Mouse (Mus musculus) T-cell, adult 2 months (primary cell): ENCODE data around the gene Grm1.

Source experiments
- DNase-seq: peaks from one replicate; pipeline ENCODE4 v3.0.0; 2022; ENCODE audit warnings: low spot score

Grm1 gene

DNA sequence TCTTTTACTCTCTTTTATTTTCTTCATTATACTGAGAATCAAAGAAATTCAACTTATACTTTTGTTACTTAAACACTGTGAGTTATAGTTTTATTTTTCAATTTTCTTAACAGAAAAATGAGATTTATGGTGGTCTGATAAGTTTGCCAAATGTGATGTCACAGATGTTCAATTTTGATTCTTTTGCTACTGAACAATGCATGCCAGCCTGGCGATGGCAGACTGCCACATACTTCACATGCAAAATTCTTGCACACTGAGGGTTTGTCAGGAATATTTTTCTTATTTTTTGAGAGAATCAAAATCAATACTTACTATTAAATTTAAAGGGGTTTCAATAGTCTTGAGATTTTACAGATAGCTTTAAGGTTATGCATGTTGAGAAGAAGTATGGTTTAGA is 251.0 kb downstream of the Grm1 start:
- DNase-seq, result no peak

DNA sequence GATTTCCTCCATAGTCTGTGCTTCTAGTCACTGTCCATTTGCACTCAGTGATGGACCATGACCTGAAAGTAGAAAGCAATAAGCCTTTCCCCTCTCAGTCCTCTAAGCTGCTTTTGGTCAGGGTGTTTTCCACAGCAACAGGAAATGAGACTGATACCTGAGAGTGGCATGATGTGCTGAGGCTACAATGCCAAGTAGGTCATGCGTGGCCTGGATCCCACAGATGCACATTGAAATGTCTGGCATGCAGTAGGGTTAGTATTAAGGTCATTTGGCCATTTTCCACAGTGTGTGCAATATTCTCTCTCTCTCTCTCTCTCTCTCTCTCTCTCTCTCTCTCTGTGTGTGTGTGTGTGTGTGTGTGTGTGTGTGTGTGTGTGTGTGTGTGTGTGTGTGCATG is 254.8 kb downstream of the Grm1 start:
- no peak for DNase-seq

DNA sequence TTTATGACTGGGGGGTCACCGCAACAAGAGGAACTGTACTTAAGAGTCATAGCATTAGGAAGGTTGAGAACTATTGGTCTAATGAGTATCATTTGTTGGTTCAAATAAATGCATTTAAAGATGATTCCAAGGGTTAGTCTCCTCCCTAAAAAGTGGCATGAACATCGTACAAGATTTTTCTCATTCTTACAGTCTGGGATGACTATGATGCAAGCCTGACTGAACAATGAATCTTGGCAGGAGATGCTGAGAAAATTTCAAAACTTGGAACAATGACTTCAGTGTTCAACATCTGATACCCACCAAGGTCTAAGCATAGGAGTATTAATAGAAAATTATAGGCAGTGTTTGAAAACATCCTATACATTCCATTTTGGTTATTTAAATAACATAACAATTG is 264.1 kb downstream of the Grm1 start:
- DNase-seq, result no peak

DNA sequence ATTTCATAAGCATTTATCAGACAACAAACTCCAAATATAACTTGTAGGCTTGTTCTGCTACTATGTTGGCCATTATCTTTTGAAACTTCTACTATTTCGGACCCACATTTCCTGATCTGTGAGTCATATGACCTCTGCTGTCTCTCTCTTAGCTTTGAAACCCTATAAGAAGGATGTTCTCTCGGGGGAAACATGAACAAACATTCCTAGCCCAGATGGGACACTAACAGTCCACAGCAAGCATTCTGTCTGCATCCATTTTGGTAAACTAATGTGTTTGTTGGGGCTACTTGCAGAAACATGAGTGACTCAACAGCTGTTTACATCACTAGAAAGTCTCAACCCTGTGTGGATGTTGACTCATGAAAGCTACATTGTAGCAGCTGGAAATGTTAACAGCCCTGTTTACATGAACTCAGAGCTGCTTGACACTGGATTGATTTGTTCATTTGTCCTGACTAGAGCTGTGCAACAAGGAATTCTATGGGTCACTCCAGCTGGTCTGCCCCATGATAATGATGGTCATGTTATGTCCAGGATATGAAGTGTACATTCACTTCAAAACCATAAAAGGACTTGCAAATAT is 267.4 kb downstream of the Grm1 start:
- no peak for DNase-seq

DNA sequence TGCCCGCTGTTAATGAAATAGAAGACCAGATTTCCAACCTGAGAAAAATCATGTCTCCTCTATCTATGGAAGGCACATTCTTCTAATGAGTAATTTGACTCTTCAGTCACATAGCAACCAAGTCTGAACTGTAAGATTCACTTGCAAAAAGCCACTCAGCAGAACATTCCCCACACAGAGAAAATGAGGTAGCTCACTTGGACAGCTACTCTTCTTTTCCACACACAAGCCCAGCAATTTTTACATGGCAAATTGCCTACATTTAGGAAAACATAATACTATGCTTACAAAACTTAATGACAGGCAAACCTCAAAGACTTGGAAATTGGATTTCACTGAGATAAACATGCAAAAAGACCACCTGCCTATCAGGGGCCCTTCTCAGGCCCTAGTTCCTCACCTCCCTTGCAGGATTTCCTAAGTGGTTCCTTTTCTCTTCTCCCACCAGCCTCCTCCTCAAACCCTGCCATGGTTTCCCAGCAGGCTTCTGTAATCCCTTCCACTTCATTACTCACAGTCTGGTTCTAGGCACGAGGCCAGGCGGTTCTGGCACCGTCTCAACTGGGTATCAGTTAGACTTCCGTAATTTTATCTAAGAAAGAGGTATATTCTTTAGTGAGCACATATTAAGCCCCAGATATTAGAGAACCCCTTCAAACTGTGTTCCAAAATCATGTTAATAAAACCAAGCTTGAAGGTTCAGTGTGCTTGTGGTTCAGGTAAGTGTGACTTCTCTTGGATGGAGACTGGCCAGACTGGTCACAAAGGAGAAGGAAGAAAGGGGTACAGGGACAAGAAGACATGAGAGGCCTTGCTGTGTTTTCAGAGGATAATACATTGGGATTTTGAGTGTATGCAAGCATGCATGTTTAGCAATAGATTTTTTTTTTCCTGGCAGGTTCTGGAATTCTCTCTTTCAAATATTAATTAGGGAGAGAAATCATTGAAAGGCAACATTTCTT is 269.1 kb downstream of the Grm1 start:
- no peak for DNase-seq

DNA sequence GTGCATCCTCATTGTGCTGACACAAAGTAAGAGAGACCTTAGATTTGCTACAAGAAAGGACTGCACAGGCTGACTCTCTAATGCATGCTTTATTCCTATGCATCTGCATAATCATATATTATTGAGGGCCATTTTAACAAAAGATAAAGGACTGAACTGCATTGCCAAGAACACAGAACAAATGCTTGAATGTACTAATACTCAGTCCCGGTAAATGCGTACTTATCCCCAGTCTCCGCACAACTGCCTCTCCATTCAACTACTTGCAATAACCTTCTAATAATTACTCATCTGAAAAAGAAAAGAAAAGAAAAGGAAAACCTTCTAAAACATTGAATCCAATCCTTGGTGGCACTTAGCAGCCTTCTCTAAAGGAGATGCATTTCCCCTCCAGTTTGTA is 272.4 kb downstream of the Grm1 start:
- DNase-seq, result no peak

DNA sequence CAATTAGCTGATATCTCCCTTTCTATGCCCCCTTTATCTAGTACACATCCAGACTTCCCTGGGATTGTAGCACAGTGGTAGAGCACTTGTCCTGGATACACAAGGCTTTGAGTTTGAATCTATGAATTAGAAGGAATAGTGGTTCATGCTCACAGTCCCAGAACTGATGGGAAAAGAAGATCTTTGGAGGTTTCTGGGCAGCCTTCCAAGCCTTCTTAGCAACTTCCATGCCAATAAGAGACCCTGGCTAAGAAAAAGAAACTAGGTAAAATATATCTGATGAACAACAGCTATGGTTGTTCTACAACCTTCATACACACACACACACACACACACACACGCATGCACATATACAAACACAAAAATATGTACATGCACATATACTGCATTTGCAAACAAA is 286.8 kb downstream of the Grm1 start:
- DNase-seq, result no peak

DNA sequence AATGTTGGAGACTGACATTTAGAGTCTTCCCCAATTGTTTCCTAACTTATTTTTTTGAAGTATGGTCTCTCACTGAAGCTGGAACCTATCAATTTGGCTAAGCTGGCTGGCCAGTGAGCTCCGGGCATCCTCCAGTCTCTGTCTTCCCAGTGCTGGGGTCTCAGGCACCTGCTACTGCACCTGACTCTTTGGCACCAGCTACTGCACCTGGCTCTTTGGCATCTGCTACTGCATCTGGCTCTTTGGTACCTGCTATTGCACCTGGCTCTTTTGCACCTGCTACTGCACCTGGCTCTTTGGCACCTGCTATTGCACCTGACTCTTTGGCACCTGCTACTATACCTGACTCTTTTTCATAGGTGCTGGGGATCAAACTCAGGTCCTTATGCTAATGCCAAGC is 291.7 kb downstream of the Grm1 start:
- DNase-seq, result no peak

DNA sequence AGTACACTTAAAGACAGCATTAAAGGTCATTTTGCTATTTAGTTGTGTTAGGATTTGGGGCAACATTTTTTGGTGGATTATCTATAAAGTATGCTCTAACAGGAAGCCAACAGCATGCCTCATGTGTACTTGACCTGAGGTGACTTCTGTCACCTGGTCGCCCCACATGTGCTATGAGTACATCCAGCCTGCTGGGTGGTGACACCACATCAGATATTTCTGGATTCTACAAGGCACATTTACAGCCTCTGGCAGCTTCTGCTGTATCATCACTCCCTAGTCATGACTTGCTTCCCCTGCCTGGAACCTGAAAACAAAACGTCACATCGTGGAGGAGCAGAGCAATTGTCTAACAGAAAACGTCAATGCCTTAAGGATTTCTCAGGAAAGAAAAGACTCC is 292.2 kb downstream of the Grm1 start:
- no peak for DNase-seq

DNA sequence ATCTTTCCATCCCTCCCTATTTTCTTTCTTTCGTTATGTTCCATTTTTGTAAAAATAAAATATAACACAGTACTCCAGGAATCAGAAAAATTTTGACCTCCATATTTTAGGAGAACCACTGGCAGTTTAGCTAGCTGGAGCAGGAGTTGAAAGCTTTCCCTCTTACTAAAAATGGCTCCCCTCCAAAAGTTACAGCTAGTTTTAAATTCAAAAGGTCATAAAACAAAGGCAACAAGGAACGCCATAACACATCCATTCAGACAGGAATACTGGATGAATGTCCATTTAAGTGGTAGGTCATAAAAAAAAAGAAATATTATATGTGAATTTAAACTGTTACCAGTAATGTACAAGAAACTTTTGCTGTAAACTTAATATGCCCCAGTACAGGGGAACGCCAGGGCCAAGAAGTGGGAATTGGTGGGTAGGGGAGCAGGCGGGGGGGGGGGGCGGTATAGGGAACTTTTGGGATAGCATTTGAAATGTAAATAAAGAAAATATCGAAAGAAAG is 294.2 kb downstream of the Grm1 start:
- DNase-seq, result no peak

DNA sequence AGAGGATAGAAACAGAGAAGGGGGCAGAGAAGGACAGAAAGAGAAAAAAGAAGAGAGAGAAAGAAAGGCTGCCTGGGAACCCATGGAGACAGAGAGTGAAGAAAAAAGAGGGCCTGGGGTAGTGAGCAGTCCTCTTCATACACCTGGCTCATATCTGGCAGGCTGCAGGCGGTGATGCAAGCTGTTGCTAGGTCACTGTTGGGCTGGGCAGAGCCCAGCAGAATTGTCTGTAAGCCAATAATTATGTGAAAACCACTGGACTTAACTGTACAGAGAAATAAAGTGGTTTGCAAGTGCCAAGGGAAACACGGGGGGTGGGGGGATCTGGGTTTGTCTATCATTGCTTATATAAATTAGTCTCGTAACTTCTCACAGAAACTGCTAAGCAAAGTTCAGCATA is 297.0 kb downstream of the Grm1 start:
- no peak for DNase-seq

DNA sequence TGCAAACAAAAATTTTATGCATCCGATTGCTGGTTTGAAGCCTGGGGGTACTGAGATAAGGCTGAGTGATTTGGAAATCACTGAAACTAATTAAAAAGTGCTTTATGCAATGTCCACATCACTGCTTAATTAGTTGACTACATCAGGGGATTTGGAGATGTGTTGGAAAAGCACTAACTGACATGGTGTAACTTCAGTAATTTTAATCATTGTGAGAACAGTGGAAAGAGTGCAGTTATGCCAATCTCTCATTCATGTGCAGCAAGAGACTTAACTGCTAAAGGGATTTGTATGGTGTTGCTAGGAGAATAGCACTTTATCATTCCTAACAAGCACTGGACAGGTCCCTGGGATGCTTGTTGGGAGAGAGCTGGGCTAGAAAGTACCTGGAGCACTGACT is 307.3 kb downstream of the Grm1 start:
- no peak for DNase-seq

DNA sequence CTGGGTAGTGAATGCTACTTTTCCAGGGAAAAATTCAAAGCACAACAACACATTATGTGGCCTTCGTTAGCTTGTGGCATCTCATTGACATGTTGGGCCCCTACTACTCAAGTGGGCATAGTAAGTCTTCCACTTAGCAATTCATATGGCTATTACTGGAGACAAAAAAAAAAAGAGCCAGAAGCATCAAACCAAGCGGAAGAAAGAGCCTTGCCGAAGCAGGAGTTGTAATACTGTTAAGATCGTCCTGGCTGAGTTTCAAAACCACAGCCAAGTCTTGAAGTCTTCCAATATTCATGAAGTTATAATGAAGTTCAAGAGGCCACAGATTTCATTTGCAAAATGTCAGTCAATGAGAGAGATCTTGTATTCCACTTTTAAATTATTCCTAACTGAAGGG is 319.1 kb downstream of the Grm1 start:
- no peak for DNase-seq

DNA sequence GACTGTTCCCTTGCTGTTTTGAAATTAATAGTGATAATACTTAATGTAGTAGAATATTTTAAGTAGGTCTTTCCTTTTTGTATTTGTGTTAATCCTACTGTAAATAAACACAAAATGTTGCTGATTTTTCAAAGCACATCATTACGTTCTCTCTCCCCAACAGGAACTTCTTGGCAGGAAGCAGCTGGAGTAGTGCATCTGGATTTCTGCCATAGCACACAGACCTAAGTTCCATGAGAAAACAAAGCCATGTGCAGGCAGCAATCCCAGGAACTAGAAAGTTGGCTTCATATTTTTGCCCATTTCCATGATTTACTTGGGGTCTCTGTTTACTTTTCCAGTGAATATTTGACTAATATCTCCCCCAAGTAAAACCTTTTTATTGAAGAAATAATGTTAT is 320.9 kb downstream of the Grm1 start:
- no peak for DNase-seq

DNA sequence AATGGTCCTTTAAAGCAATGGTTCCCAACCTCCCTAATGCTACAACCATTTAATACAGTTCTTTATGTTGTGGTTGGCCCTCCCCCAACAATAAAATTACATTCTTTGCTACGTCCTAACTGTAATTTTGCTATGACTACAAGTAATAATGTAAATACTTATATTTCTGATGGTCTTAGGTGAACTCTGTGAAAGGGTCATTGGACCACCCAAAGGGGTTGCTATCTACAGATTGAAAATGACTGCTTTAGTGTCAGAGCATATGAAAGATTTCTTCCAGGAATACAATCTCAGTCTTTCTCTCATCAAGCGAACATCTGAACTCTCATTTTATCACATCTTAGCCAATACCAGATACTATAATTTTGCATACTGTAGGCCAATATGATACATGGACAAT is 321.4 kb downstream of the Grm1 start:
- no peak for DNase-seq

DNA sequence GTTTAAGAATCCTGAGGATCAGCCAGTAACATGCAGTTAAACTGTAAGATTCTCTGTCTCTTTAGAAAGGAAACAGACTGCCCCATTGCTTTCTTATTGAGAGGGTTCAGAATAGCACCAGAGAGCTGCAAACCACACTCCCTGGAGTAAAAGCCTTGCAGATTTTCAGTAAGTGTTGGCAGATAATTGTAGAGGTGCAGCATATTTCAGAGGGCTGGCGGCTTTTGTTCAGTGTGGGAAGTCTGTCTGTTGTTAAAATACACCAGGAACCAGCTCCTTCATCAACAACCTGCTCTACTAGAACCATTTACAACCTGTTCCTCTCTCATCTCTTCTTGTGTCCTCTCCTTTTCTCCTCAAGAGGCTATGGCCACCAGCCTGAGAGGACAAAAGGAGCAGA is 331.1 kb downstream of the Grm1 start:
- no peak for DNase-seq

DNA sequence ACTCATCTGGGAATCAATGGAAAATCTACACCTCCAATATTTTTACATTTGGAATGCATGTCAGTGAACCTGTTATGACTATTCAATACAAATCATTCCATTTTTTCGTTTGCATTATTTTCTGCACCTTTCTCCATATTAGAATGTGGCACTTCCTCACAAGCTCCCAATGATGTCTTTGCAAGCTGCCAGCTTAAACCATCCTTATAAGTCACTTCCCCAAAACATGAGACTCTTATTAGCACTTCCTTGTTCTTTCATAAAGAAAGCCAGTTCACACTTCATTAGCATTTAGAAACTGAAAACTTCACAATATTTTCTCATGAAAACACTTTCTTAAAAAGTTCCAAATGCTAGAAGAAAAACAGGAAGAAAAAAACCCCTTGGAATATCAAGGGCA is 338.1 kb downstream of the Grm1 start:
- no peak for DNase-seq

DNA sequence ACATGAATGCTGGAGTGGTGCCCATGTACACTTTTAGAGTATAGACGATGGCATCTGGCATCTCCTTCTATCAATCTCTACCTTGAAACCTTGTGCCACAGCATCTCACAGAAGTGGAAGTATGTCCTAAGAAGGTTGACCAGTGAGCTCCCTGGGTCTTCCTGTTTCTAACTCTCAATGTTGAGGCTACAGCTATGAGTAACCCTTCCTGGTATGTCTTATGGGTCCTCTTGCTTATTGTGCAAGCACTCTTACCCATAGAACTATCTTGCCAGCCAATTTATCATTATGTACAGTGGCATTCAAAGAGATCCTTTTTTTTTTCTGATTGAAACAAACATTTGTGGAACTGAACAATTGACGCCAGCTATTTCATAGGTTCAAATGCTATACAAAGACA is 340.0 kb downstream of the Grm1 start:
- DNase-seq, result no peak

DNA sequence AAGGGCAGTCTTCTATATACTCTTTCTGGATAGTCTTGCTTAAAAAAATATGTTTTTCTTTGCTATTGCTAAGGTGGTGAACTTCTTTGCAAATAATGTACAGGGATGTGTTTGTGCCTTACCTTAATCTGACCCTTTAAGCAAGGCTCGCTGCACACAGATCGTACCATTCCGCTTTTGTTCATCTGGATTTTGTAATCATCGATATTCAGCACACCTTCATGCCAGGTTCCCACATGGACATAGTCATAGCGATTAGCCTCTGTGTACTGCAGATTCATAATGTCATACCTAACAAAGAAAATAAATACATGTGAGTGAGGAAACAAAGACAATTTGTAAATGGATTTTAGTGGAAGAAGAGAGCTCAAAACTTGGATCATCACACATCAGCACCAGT is 340.8 kb downstream of the Grm1 start:
- no peak for DNase-seq

DNA sequence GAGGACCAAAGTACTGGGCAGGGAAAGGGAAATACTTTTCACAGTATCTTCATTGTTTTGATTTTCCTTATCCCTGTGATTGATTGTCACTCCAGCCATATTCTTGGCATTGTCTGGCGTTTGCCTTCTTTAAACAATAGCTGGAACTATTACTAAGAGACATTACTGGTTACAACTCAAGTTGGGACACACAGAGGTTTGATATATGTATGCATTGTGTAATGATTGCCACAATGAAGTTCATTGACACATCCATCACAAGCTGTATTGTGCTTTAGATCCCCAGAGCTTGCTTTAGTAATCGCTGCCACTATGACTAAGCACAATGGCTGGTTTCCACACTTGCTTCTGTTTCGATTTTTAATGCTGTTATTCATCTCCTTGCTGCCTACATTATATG is 341.4 kb downstream of the Grm1 start:
- DNase-seq, result no peak

DNA sequence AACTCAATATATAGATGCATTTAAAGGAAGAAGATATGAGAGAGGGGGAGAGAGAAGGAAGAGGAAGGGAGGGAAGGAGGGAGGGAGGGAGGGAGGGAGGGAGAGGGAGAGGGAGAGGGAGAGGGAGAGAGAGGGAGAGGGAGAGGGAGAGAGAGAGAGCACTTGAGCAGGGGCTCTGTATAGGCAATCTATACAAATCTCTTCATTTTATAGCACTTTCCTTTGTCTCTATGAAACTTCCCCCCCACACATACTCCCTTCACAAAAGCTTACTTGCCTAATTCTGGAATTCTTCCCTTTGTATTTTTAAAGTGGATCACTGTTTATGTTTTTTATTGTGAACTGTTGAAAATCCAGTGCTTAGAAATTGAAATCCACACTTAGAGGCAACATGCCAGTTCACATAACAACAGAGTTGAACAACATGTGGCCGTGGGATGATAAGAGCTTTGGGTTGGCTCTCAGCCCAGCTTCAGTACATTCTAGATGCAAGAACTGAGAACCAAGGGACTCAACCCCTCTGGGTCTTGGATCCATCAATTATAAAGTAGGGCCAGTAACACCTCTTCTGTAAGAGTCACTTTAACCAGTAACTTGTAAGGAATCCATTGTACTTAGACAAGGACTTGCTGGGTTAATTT is 345.0 kb downstream of the Grm1 start:
- DNase-seq, result no peak

DNA sequence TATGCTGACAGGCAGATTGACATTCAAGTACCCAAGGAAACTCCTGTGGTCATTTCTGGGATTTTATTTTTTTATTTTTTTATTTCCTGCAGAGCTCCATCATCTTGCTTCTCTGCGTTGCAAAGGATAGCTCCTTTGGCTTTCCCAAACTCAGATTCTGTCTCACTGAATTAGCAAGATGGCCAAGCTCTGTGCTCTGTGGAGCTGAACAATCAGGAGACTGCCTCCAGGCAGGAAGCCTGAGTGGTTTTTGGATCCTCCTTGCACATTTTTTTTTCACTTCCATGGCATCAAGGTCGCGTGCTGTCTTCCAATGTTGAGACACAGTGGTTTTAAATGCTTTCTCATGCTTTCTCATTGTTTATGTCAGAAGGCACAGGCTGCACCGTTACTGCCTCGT is 347.6 kb downstream of the Grm1 start:
- no peak for DNase-seq

DNA sequence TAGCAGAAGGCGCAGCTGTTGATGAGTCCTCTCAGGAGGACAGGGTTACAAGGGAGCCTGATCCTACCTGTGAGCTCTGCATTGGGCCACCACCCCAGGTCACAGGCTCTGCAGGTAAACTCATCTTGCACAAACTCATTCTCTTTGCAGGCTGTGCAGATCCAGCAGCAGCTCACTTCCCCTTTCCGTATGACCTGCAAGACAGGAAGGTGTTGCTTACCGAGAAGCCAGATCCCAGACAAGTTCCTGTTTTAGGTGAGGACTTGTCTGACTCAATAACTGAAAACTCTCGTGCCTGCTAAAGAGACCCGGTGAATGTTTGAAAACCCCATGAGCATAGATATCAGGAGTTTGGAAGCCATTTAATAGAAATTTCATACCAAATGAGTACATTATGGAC is 349.1 kb downstream of the Grm1 start:
- no peak for DNase-seq
